Mouse (Mus musculus) forebrain, embryonic 14.5 days (tissue): ENCODE measurements around the gene Hacd4. TPM values are rescaled to one million over a fixed set of nuclear protein-coding genes. Genes with fewer than 3 reads are reported as not detected.
A peak's percentile ranks its signal among the peaks of the same experiment; 100 is the strongest.

Source experiments
- ATAC-seq: fragments of 200-750 bp; cut with Nextera tagmentation; 2 replicates; pipeline ENCODE4 v1.8.0; 2017; ENCODE audit warnings: mild to moderate bottlenecking, moderate library complexity
- DNase-seq: peaks from one replicate; pipeline ENCODE4 v3.0.0-alpha.2; 2015; ENCODE audit warnings: low spot score
- H3K27ac ChIP-seq: fragments of 300-500 bp; sonication (generic); 2 replicates; pipeline ENCODE4 v1.5.1; 2014; ENCODE audit warnings: low read depth, mild to moderate bottlenecking, control low read depth, low read length, moderate library complexity
- H3K27me3 ChIP-seq: fragments of 300-500 bp; sonication (generic); replicated peaks from 2 replicates; pipeline ENCODE4 v1.6.1; 2014; ENCODE audit warnings: low read length, control low read depth, mixed read lengths; ENCODE audit not compliant: control insufficient read depth, insufficient read depth
- H3K36me3 ChIP-seq: fragments of 300-500 bp; sonication (generic); 2 replicates; pipeline ENCODE4 v1.6.1; 2014; ENCODE audit warnings: low read length, control low read depth; ENCODE audit not compliant: control insufficient read depth, insufficient read depth
- H3K4me1 ChIP-seq: fragments of 300-500 bp; sonication (generic); 2 replicates; pipeline ENCODE4 v1.6.1; 2014; ENCODE audit warnings: antibody characterized with exemption, low read length, control low read depth; ENCODE audit not compliant: control insufficient read depth, insufficient read depth
- H3K4me2 ChIP-seq: fragments of 300-500 bp; sonication (generic); 2 replicates; pipeline ENCODE4 v1.6.1; 2014; ENCODE audit warnings: mild to moderate bottlenecking, control low read depth, low read length
- H3K4me3 ChIP-seq: fragments of 300-500 bp; sonication (generic); 2 replicates; pipeline ENCODE4 v1.5.1; 2014; ENCODE audit warnings: low read depth, low read length, control low read depth
- H3K9ac ChIP-seq: fragments of 300-500 bp; sonication (generic); 2 replicates; pipeline ENCODE4 v1.6.1; 2014; ENCODE audit warnings: mild to moderate bottlenecking, low read length, control low read depth, moderate library complexity
- H3K9me3 ChIP-seq: fragments of 300-500 bp; sonication (generic); replicated peaks from 2 replicates; pipeline ENCODE4 v1.6.1; 2016; ENCODE audit warnings: low read length, control low read depth, mixed read lengths; ENCODE audit not compliant: control insufficient read depth
- WGBS: fragments of 180-500 bp; shearing (Covaris S2); extraction: QIAGEN DNeasy Blood & Tissue Kit; methylation state at CpG from one replicate; pipeline ENCODE4 v1.1.7; 2014; 5-methylcytosine and 5-hydroxymethylcytosine counted together
- polyA plus RNA-seq: library from polyadenylated mRNA; unstranded; fragments of >200 nt; fragmentation: Nextera tagmentation; extraction: Ambion mirVana; gene quantifications from 2 replicates; pipeline ENCODE4 v1.2.1, GENCODE M21; 2014

The Hacd4 gene
- polyA plus RNA-seq, 1 experiment from 2014 or later = 3.6 TPM

GRCm38 (mm10) chr4:88462981-88463646 is 24.4 kb upstream of the Hacd4 start:
- H3K27ac ChIP-seq = no peak overlapping the region
- DNase-seq (peak; percentile 7), ATAC-seq (no peak)
- H3K4me3 ChIP-seq = no peak overlapping the region
- no peaks in the 10 kb centered on the region for H3K4me1 ChIP-seq
- no peaks in the 10 kb centered on the region for H3K27me3 ChIP-seq
- WGBS = 72% methylated on average over 8 of the region's 8 CpGs
- H3K9me3 ChIP-seq = no peaks in the 10 kb centered on the region
- no peaks in the 10 kb centered on the region for H3K36me3 ChIP-seq
- H3K4me2 ChIP-seq = no peak overlapping the region
- H3K9ac ChIP-seq = no peak overlapping the region

DNA sequence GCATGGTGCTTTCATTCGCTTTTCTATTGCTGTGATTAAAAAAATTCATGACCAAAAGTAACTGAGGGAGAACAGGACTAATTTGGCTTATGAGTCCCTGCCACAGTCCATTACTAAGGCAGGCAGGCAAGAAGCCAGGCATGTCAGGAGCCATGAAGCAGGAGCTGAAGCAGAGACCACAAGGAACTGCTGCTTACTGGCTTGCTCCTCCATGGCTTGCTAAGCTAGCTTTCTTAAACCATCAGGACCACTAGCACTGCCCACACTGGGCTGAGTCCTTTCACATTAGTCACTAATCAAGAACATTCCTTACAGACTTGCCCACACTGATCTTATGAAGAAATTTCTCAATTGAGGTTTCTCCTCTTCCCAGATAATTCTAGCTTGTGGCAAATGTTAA is 23.8 kb upstream of the Hacd4 start:
- Histone ChIP-seq H3K27ac (no peak overlapping the region), H3K4me2 (no peak overlapping the region), H3K4me3 (no peak overlapping the region), H3K9me3 (no peaks in the 10 kb centered on the region), H3K36me3 (no peaks in the 10 kb centered on the region), H3K4me1 (no peaks in the 10 kb centered on the region), H3K27me3 (no peaks in the 10 kb centered on the region), H3K9ac (no peak overlapping the region)
- ATAC-seq = no peak
- no peak for DNase-seq
- 91% methylated on average over 1 of the region's 1 CpGs for WGBS

GRCm38 (mm10) chr4:88461315-88461714 is 22.6 kb upstream of the Hacd4 start:
- WGBS = 86% methylated on average over 2 of the region's 2 CpGs
- ATAC-seq = no peak
- DNase-seq = no peak

DNA sequence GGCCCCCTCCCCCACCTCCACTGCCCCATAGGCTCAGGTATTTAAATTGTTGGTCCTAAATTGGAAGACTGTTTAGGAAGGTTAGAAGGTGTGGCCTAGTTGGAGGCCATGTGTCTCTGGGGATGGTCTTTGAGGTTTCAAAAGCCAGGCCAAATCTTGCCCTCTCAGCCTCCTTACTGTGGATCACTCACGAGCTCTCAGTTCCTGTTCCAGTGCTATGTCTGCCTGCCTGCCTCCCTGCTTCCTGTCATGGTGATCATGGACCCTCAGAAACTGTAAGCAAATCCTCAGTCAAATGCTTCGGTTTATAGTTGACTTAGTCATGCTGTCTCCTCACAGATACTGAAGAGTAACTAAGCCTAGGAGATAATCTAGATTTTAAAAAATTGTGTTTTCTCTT is 19.9 kb upstream of the Hacd4 start:
- WGBS = 82% methylated on average over 2 of the region's 2 CpGs
- Histone ChIP-seq H3K9me3 (no peaks in the 10 kb centered on the region), H3K4me1 (no peaks in the 10 kb centered on the region), H3K27ac (no peak overlapping the region), H3K36me3 (no peaks in the 10 kb centered on the region), H3K4me3 (no peak overlapping the region), H3K9ac (no peak overlapping the region), H3K27me3 (no peaks in the 10 kb centered on the region), H3K4me2 (no peak overlapping the region)
- no peak for DNase-seq
- ATAC-seq = no peak

More at GRCm38 (mm10) chr4:88461315-88461714, 22.6 kb upstream of the Hacd4 start:
- Histone ChIP-seq H3K27me3 (no peaks in the 10 kb centered on the region), H3K4me3 (no peak overlapping the region), H3K9ac (no peak overlapping the region), H3K36me3 (no peaks in the 10 kb centered on the region), H3K27ac (no peak overlapping the region), H3K9me3 (no peaks in the 10 kb centered on the region), H3K4me1 (no peaks in the 10 kb centered on the region), H3K4me2 (no peak overlapping the region)

DNA sequence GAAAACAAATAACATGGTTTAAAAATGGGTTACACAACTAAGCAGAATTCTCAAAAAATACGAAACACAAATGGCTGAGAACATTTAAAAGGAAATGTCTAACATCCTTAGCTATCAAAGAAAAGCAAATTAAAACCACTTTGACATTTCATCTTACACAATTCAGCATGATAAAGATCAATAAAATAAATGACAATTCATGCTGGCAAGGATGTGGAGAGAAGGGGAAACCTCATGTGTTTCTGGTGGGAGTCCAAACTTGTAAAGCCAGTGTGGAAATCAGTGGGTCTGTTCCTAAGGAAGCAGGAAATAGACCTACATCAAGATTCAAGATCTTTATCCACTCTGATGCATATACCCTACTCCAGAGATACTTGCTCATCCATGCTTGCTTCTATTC is 19.4 kb upstream of the Hacd4 start:
- DNase-seq = no peak
- Histone ChIP-seq H3K9ac (no peak overlapping the region), H3K4me3 (no peak overlapping the region), H3K4me2 (no peak overlapping the region), H3K36me3 (no peaks in the 10 kb centered on the region), H3K4me1 (no peaks in the 10 kb centered on the region), H3K27ac (no peak overlapping the region), H3K27me3 (no peaks in the 10 kb centered on the region), H3K9me3 (no peaks in the 10 kb centered on the region)
- WGBS = 88% methylated on average over 1 of the region's 1 CpGs
- ATAC-seq = no peak

- Histone ChIP-seq H3K4me3 (no peak overlapping the region), H3K4me1 (no peaks in the 10 kb centered on the region), H3K9ac (no peak overlapping the region), H3K27ac (no peak overlapping the region), H3K27me3 (no peaks in the 10 kb centered on the region), H3K9me3 (no peaks in the 10 kb centered on the region), H3K4me2 (no peak overlapping the region), H3K36me3 (no peaks in the 10 kb centered on the region)
- DNase-seq = no peak
- ATAC-seq = no peak
- WGBS = 83% methylated on average over 1 of the region's 1 CpGs
These were observed 11.5 kb upstream of the Hacd4 start for GRCm38 (mm10) chr4:88450087-88450765.

DNA sequence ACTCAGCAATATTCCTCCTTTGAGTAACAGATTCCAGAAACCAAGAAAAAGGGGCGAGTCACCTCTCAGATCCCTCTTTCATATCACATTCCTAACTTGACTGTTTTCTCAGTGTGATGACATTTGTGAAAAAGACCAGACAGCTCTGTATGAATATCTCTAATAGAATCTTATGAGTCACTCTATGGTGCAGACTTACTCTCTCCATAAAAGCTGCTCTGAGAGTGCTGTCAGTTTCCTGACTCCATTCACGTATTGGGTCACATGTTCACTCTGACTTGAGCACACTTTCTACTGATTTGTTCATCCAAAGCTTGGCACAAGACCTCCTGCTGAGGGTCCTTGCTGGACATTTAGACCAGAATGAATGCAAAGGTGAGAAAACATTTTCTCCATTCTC is 10.2 kb upstream of the Hacd4 start:
- H3K4me2 ChIP-seq = no peak overlapping the region
- 84% methylated on average over 2 of the region's 2 CpGs for WGBS
- no peaks in the 10 kb centered on the region for H3K27me3 ChIP-seq
- H3K9me3 ChIP-seq = no peaks in the 10 kb centered on the region
- H3K27ac ChIP-seq = no peak overlapping the region
- ATAC-seq = no peak
- no peak for DNase-seq
- H3K4me3 ChIP-seq = no peak overlapping the region
- H3K36me3 ChIP-seq = no peaks in the 10 kb centered on the region
- no peak overlapping the region for H3K9ac ChIP-seq
- no peaks in the 10 kb centered on the region for H3K4me1 ChIP-seq

- ATAC-seq (no peak), DNase-seq (no peak)
- H3K4me1 ChIP-seq = peaks cover 7% of the 10 kb centered on the region; the same call in 1 of the 2 replicates
- WGBS = 89% methylated on average over 7 of the region's 7 CpGs
- no peaks in the 10 kb centered on the region for H3K9me3 ChIP-seq
- H3K9ac ChIP-seq = no peak overlapping the region
- no peaks in the 10 kb centered on the region for H3K27me3 ChIP-seq
- no peaks in the 10 kb centered on the region for H3K36me3 ChIP-seq
- H3K4me3 ChIP-seq = no peak overlapping the region
- H3K27ac ChIP-seq = no peak overlapping the region
- H3K4me2 ChIP-seq = no peak overlapping the region
These were observed 2.1 kb upstream of the Hacd4 start for GRCm38 (mm10) chr4:88440814-88441213.

- Histone ChIP-seq H3K4me3 (no peak overlapping the region), H3K27me3 (no peaks in the 10 kb centered on the region), H3K27ac (no peak overlapping the region), H3K4me2 (no peak overlapping the region), H3K36me3 (no peaks in the 10 kb centered on the region), H3K4me1 (peaks cover 7% of the 10 kb centered on the region; the same call in 1 of the 2 replicates), H3K9me3 (no peaks in the 10 kb centered on the region), H3K9ac (no peak overlapping the region)
- ATAC-seq (no peak), DNase-seq (no peak)
- WGBS = 86% methylated on average over 6 of the region's 6 CpGs
These were observed 968 bp upstream of the Hacd4 start for GRCm38 (mm10) chr4:88439669-88440123.
